Mouse (Mus musculus) NIH3T3 (cell line): ENCODE measurements around the gene Perp.

Source experiments
- DNase-seq: peaks from one replicate; pipeline ENCODE4 v3.0.0-alpha.2; 2012; ENCODE audit warnings: low read depth

The Perp gene

DNA sequence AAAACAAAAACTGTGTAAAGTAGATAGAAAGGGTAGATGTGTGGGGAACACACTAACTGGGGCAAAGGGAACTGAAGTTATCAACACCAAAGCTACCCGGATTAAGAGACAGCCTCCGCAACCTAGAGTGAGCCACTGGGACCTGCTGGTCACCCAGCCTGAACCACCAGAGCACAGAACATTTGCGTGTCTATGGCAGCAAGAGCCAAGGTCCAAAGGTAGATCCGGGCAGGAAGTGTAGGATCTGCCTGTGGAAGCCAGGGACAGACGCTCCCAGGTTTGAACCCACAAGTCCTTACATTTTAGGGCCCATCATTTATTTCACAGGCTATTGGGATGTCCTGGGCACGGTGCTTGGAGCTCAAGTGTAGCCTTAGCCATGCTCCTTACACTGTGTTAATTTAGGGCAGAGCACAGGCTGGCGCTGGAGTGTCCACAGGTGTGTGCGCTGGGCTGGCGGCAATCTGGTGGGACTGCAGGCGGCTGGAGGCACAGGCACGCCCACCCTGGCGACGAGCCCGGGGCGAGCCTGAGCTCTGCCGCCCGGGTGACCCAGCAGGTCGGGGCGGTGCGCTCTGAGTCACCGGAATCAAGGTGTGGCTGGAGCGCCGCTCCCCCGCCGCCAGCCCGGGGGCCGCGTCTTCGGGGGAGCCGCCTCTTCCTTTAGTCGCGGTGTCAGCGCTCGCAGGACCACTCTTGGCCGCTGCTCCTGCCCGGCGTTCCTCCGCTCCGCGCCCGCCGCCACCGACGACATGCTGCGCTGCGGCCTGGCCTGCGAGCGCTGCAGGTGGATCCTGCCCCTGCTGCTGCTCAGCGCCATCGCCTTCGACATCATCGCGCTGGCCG lies at the start of gene Perp:
TSS of gene Perp (plus strand) at position 580 of the 846 bp plus-strand sequence.
- DNase-seq, result no peak

DNA sequence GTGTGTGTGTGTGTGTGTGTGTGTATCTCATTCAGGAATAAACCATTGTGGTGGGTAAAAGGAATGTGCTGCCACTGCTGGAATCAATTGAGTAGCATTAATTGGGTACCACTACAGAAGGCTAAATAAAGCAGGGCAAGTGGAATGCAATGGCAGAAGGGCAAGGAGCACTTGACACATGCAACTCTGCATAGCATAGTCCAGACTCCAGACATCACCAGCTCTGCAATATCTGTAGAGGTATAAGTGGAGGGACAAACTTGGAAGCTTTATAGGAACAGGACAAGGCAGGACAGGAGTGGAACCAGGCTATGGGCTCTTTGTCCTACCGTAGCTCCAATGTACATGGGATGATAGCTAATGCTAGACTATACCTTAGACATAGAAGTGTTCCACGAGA lies 33.1 kb upstream of the Perp start:
- no peak for DNase-seq

DNA sequence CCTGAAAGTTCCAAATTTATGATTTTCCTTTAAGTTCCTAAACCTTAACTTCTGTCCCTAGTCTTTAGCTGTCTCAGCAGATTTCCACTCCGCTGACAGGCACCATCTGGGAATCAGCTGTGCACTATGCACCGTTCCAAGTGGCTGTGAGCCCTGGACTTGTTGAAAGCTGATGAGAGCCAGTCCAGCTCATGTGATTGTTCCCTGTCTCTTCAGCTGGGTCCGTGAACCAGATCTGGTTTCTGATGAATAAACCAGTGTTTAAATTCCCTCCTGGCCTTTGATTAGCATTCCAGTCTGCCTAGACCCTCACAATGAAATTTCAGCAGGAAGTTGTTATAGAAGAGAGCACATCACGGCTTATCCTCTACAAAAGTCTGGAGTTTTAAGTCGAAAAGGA lies 28.3 kb upstream of the Perp start:
- peak; percentile 9 for DNase-seq

DNA sequence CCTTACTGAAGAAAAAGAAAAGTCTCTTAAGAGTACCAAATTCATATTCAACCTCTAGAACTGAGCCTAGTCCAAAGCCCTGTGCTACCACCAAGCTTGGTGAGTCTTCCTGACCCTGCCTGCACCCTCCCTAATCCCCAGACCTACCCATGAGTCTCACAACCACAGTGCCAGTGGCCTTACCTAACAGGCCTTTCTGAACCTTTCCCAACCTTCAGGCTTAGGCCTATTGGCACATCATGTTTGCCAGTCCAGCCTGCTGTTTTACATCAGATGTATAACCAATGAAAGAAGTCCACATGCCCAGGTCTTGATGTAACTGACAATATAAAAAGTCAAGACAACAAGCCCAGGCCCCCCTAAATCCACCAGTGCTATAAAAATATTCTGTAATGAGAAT lies 19.7 kb upstream of the Perp start:
- no peak for DNase-seq

DNA sequence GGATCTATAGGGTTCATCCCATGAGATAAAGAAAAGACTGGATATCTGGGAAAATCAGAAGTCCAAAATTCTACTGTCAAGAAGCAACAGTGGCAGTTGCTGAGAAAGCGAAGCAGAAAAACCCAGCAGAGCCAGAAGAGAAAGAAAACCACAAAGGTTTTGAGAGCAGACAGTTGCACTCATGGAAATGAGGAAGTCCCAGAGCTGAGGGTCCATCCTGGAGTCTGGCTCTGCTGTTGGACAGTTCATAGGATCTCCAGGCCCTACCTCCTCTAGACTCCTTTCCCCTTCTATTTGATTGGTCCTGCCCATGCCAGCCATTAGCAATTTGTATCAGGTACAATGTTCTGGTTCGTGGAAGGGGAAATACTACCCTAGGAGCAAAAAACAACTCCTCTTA lies 18.7 kb upstream of the Perp start:
- no peak for DNase-seq

DNA sequence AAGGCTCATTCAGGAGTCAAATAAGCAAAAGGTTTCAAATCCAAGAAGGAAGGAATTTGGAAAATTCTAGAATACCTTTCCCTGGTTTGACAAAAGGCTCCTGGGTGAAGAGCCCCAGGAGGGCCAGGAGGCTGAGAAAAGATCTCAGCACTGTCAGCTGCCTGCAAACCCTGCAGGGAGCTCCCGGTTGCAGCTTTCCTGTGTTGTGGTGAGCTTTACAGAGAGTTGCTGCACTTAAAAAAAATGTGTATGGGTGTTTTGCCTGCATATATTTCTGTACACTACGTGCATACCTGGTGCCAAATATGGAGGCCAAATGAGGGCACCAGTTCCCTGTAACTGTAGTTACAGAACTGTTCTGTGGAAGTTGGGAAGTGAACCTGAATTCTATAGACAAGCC lies 16.9 kb upstream of the Perp start:
- DNase-seq, result no peak

DNA sequence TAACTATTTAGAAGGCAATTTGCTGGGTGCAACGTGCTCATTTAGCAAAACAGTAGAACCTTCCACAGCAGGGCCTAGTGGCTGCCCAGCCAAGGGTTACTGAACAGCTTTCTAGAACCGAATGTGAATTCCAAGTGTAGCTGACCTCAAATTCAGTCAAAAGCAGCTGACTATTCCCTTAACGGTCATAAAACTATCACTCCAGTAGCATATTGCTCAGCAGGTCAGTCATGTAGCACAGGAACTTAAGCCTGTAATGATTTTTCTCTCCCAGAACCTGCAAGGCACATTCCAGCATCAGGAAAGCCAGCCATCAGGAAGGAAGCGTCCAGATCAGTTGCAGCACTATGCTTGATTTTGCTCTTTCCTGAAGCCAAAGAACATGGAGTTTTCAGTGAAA lies 14.5 kb upstream of the Perp start:
- DNase-seq, result no peak

DNA sequence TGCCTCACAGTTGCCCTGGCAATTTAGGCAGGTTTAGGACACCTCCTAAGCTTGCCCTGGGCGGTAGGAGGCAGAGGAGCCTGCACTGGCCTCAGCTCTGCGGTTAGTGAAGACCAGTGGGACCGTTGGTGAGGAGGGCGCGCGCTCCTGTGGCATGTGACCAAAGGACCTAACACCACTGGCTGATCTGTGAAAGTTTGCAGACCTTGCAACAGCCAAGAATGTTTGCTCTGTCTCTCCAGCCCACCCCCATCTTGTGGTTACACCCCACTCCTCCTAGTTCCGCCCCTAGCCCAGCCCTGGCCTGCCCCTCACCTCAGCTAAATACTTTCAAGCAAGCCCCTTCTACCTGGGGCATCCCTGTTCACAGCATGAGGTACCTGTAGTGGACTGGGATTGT lies 13.0 kb upstream of the Perp start:
- no peak for DNase-seq

DNA sequence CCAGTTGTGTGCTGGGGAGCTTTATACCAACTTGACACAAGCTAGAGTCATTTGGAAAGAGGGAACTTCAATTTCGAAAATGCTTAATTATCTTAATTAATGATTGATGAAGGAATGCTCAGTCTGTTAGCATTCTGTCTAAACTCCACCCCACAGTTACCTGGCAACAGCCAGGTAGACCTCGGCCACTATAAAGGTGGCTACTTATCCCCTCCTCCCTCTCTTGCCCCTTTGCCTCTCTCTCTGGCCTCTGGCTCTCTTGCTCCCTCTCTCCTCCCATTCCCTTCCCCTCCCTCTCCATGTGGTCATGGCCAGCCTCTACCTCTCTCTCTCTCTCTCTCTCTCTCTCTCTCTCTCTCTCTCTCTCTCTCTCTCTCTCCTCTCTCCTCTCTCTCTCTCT lies 10.4 kb upstream of the Perp start:
- DNase-seq, result no peak

DNA sequence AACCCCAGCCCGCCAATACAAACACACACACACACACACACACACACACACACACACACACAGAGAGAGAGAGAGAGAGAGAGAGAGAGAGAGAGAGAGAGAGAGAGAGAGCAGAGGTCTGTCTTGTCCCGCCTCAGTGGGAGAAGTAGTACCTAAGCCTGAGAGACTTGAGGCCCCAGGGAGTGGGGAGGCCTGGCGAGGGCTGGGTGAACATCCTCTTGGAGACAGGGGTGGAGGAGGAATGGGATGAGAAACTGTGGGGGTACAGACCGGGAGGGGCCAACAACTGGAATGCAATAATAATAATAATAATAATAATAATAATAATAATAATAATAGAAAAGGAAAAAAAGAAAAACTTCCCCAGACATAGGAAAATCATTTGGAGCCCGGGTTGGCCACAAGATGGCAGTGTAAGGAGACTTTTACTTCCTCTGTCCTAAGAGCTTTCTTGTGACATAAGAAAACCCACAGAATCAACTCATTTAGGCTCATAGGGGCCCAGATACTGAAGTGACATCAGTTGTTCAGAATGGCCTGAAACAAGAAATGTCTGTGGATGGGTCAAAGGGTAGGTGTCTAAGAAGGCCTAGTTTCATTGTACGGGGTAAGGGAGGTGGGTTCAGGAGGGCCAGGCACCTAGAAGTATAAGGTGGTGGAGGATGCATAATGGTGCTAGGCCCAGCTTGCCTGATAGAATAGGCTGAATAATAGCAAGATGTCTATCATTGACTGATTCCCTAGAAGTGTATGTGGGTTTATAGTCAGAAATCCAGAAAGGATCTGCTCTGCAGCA lies 8.9 kb upstream of the Perp start:
- peak; percentile 57 for DNase-seq

DNA sequence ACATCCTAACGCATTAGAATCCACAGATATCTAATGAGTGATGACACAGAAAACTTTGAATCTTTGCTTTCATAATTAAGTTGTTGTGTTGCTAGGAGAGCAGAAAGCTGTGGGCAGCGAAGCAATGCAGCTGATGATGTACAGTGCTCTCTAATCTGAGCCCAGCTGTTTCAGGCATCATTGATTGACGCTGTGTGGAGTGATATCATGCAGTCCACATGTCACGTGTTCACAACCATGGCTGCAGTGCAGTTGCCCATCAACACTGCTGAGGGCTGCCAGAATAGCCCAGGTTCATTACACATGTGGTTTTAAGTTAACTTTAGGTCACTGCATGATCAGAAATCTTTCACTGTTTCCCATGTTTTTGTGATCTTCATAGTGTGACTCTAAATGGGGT lies 5.3 kb upstream of the Perp start:
- no peak for DNase-seq

DNA sequence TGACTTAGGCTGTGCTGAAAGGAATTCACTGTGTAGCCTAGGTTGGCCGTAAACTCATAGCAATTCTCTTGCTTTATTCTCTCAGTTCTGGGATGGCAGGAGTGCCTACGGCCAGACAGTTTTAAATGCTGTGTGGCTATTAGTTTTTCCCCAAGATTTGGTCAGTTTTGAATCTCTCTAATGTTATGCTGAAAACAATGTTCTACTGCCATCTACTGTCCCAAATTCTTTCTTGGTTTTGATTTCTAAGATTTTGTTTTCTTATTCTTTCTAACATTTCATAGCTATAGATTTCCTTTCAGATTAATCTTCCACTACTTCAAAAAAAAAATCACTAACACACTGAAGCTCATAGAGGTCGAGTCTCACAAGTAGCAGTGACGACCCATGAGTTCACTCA lies 4.1 kb upstream of the Perp start:
- DNase-seq, result peak; percentile 18

DNA sequence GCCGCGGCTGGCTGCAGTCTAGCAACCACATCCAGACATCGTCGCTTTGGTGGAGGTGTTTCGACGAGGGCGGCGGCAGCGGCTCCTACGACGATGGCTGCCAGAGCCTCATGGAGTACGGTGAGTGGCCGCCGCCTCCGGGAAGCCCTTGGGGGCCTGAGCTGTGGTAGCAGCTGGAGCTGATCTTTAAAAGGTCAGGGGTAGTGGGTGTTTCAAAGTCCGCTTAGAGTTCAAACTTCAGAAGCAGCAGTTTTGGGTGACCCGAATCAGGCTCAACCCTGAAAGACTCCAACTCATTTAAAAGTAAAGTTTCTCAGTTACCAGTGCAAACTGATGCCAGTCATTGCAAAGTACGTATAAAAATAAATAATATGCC lies 455 bp downstream of the Perp start:
- no peak for DNase-seq

DNA sequence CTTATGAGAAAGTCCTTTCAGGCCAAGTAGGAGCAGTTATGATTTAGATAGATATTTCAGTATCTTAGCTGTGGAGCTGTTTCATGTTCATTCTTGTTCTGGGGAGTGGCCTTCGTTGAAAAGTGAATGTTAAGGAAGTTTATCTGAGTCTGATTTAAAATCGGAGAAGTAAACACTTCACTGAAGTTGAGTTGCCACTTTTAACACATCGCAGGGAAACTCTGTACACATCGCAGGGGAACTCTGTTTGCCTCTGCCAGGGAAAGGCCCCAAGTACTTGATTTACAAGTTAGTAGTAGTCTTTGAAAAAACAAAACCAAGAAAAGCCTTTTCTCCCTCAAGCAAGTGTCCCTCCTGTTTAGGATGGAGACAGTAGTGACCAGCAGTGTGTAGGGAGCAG lies 891 bp downstream of the Perp start:
- DNase-seq, result no peak

DNA sequence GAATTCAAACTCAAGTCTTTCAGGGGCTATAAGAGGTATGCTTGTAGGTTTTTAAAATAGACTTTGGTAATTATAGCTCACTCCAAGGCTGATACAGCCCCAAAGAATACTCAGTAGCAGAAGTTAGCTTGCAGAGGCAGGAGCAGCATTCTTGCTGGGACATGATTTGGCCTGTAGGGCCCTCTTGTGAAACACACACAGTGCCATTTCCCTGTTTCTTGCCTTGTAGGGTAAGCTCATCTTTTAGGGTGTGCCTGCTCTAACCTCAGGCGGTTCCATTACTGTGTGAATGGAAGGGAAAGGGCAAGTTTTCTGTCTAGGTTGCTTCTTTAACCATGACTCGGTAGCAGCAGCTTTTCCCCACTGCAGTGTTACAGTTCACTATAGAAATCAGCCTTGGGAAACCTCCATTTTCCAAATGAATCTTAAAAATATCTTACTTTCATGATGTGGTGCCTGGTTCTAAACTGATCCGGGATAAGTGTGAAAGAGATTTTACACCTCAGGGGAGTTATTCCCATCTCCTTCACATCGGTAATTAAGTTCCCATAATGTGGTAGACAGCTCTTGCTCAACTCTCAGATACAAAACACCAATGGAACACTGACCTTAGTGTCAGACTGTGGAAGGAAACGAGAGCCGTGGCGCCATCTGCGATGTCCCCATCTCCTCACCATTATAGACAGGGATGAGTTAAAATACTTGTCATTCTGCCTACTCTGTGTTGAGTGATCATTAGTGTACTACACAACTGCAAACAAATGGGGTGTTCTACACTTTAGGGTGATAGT lies 1.8 kb downstream of the Perp start:
- no peak for DNase-seq

DNA sequence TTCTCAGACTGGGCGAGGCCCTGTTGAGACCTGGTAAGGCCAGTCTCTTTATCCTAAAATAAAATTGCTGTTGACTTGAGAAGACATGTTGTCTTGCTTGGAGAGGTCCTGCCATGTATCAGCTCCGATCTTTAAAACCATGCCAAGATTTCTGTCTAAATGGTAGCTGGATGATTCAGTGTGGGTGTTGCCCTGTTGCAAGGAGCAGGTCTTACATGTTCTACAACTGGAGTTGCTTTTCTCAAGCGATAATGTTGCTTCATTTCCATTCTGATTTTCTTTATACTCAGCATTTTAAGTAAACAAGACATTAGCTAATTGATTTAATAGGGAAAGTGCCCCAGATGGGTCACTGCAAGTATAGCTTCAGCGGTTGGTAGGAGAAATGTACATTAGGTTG lies 5.4 kb downstream of the Perp start:
- no peak for DNase-seq

DNA sequence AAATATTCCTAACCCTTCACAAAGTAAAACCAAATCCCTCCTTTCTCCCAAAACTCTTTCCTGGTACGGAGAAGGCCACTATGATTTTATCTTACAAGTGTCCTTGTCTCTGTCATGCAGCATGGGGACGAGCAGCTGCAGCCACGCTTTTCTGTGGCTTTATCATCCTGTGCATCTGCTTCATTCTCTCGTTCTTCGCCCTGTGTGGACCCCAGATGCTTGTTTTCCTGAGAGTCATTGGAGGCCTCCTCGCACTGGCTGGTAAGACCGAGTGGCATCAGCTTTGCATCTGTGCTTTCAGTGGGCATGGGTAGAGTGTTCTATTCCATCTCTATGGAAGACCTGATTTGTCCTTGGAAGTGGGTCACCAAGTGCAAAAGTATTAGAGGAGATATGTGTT lies 8.6 kb downstream of the Perp start:
- DNase-seq, result no peak

DNA sequence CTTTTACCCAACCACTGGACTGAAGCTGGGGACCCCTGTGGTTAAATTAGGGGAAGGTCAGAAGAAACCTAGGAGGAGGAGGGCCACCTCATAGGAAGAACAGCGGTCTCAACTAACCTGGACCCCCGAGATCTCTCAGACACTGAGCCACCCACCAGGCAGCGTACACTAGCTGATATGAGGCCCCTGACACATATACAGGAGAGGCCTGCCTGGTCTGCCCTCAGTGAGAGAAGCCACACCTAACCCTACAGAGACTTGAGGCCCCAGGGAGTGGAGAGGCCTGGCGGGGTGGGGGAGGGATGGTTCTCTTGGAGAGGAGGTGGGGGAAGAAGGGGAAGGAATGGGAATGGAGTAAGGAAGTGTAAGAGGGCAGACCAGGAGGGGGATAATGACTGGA lies 12.4 kb downstream of the Perp start:
- no peak for DNase-seq

DNA sequence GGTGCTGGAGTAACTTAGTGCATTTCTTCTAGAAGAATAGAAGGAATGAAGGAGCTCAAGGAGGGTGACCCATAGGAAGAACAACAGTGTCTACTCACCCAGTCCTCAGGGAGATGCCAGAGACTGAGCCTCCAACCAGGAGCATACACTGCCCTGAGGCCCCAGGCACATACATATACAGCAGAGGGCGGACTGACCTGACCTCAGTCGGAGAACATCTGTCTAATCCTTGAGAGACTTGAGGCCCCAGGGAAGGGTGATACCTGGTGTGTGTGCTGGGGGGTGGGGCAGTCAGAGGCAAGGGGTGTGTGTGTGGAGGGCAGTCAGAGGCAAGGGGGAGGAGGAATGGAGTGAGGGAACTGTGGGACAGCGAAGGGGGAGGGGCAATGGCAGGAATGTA lies 14.8 kb downstream of the Perp start:
- no peak for DNase-seq

DNA sequence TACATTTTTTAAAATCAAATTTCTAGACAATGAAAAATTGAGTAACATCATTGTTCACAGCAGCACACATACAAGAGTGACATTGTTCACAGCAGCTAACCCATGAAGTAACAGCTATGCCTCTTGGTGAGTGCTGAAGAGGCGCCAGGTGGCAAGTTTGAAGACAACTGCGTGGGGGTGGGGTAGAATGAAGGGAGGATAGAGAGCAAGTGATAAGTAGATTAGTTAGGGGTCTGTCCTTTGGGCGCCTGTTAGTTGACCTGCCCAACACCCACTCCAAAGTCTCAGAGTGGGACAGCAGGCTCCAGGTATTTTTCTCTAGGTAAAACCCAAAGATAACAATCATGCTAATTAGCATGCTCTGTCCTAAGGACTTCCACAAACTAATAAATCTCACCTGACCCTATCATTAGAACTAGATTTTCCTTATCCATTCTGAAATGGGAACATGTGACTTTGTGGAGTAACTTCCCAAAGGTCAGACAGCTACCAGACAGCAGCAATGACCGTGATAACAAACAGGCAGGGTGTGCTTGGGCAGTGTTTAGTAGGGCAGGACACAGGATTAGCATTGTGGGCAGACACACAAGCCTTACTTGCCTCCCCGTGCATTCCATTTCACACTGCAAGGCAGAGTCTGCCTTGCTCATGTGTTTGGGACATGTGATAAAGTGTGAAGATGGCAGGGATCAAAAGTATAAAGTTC lies 15.5 kb downstream of the Perp start:
- no peak for DNase-seq

DNA sequence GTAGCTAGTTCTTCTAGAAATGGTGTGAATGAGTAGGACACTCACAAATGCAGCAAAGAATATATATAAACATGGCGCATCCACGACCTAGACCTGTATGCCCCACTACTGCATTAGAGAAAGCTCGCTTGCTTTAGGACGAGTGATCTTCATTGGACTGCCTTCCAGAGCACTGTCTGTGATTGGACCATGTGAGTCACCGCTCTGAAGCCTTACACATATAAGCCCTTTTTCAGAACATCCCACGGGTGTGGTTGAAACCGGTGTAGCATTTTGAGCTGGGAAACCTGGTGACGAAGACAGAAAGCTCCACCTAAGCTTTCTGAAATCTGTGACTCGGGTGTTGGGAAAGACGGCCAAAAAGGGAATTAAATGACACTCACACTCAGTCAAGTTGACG lies 16.0 kb downstream of the Perp start:
- no peak for DNase-seq

DNA sequence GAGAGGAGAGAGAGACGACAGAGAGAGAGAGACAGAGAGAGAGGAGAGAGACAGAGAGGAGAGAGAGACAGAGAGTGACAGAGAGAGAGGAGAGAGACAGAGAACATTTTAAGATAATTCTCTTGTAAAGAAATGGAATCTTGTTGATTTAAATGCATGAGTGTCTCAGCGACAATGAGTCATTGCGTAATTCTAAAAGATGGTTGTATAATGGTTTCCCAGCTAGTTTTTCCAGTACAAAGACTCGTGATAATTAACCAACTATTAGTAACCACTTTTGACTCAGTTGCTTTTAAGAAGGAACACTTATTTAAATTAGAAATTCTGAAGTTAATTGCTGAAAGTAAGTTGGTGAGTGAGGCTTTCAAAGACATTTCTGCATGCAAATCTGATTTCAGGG lies 16.6 kb downstream of the Perp start:
- DNase-seq, result no peak
